Mouse (Mus musculus) heart, adult 18-20 months (tissue): Measurements from ENCODE around the gene Adamtsl5. TPM values are rescaled to one million over a fixed set of nuclear protein-coding genes. Genes with fewer than 3 reads are reported as not detected.
A peak's percentile ranks its signal among the peaks of the same experiment; 100 is the strongest.

Experiments used
- DNase-seq, 2 experiments: peaks; one replicate each; pipeline ENCODE4 v3.0.0; 2021 to 2022; ENCODE audit warnings: mixed read lengths in 1 of 2
- long read RNA-seq, 2 experiments: library from polyadenylated mRNA; stranded (forward); transcript quantifications; one replicate each; pipeline ENCODE4 v2.0.0; 2021
- total RNA-seq, 2 experiments: library from RNA; stranded (reverse); gene quantifications; 2 replicates each; pipeline ENCODE4 v1.2.3; 2021

Gene Adamtsl5
- total RNA-seq = 10 to 100 TPM; 75.6 to 80.1 TPM
- long read RNA-seq, experiment 1, transcript Adamtsl5-201 (13 exons, 1,957 nt) = major isoform, 18 of 74 reads
- long read RNA-seq, experiment 1, partial matches to known transcripts = 16 of 74 reads
- long read RNA-seq, experiment 1, other reads (novel, unspliced or antisense) = 36 of 74 reads
- long read RNA-seq, experiment 2, transcript Adamtsl5-201 (13 exons, 1,957 nt) = major isoform, 10 of 38 reads
- long read RNA-seq, experiment 2, partial matches to known transcripts = 9 of 38 reads
- long read RNA-seq, experiment 2, other reads (novel, unspliced or antisense) = 19 of 38 reads

DNA sequence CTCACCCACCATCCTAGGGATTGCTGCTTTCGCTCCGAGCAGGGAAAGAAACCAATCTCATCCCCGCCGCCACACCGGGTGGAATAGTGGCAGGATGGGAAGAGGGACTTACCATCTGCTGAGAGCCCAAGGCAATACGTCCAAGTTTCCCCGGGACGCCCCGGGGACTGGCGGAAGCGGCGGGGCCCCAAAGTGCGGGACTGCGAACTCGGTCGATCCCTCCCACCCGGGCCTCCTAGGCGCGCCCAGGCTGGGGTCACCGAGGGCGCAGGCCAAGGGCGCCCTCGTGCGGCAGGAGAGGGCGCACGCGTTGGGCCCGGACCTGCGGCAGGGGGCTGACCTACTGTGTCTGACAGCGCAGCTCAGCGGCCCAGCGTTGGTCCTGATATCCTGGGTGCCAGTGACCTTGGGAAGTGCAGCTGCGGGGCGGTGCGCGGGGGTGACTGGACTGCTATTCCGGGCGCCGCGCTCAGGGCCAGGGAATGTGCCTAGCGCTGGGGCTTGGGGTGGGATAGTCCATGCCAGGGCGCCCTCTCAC lies at the start of gene Adamtsl5:
Adamtsl5 (minus strand) TSS at position 169 of the 538 bp plus-strand sequence.
- DNase-seq = peak; percentile 82 to 87

DNA sequence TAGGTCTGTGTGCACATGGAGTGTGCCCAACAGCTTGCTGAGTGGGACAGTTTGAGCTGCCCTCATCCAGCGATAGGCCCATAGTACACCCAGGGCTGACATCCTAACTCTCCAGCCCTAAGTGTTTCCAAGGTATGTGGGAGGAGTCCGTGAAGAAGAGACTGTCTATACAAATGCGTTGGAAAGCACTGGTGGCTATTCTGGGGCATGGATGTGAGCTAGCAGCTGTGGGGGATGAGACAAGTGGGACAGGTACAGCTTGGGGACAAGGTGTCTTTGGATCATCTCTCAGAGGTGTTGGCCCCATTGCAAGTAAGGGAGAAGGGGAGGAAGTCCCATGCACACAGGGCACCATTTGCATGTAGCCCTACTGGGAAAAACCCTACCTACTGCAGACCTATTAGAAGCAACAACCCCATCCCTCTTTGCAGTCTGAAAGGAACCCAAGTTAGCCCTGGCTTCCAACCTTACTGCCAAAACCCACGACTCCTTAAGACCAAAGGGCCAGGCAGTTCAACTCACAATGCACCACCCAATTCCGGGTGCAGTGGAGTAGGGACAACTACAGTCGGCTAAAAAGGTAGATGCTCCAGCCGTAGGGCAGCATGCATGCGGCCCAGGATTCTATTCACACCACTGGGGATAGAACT lies 49.4 kb upstream of the Adamtsl5 start:
- no peak for DNase-seq

DNA sequence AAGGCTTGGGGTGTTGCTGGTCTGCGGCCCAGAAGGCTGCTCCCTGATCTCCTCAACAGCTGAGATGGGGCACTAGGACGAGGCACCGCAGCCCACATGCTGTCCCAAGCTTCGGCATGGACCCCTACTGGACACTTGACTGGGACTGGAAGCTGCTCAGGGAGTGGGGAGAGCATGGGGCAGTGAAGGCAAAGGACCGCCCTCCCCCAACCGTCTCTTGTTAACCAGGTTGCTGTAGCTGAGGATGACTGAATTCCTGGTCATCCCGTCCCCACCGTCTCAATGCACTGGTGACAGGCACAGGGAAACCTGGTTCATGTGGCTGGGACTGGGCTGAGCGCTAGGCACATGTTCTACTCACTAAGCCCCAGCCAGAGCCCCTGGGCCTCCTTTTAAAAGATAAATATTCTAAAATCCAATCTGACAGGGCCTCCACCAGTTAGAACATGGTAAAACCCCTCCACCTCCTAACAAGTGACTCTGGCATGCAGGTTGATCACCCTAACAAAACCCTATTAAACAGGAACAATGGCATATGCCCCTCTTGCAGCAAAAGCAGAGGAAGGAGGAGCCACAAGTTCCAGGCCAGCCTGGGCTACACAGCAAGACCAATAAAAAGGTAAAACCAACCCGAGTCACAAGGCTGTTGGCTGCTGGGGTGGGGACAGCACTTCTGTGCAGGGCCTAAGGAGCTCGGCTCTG lies 48.8 kb upstream of the Adamtsl5 start:
- DNase-seq = no peak

- no peak for DNase-seq
Measured at GRCm38 (mm10) chr10:80395025-80395627, 46.9 kb upstream of the Adamtsl5 start.

DNA sequence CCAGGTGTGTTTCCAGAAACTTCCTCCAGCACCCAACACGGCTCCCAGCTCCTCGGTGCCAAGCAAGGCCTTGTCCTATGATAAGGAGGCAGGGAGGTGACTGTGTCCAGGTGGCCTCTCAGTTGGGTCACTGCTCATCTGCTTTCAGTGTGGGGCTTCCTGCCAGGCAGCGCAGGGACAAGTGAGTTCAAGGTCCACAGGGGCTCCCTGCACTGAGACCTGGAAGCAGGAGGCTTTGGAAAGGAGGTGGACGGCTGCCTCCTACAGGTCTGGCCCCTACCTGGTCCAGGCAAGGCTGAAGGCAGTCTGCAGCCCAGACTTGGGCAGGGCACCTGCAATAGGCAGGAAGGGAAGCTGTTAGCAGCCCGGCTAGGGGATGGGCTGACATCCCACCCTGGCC lies 44.5 kb upstream of the Adamtsl5 start:
- no peak for DNase-seq

- DNase-seq = no peak
Measured at GRCm38 (mm10) chr10:80390697-80391096, 42.5 kb upstream of the Adamtsl5 start.

GRCm38 (mm10) chr10:80389185-80389708 lies 41.0 kb upstream of the Adamtsl5 start:
- no peak for DNase-seq

GRCm38 (mm10) chr10:80388731-80389130 lies 40.5 kb upstream of the Adamtsl5 start:
- DNase-seq = no peak

- peak; percentile 89 to 90 for DNase-seq
Measured at GRCm38 (mm10) chr10:80387522-80387959, 39.3 kb upstream of the Adamtsl5 start, which contains the start of gene Mex3d. Gene Mex3d (minus strand): TSS chr10:80387659.

GRCm38 (mm10) chr10:80386735-80387471 lies 38.7 kb upstream of the Adamtsl5 start:
- no peak for DNase-seq

- DNase-seq = no peak
Measured at GRCm38 (mm10) chr10:80385811-80386734, 37.9 kb upstream of the Adamtsl5 start.

DNA sequence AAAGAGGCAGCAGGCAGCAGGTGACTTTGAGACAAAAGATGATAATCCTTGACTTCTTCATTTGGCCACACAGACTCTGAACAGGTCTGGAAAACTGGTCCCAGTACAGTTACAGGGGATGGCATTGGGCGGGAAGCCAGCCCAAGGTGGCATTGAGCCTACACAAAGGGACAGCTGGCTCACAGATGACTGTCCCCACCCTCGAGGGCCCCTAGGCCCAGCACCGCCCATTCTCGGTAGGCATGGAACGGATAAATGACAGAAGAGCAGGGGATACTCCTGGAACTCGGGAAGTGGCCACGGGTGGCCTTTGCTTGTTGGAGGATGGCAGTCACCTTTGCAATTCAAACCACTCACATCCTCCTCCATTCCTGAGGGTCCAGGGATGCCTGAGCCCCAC lies 37.1 kb upstream of the Adamtsl5 start:
- DNase-seq = no peak

DNA sequence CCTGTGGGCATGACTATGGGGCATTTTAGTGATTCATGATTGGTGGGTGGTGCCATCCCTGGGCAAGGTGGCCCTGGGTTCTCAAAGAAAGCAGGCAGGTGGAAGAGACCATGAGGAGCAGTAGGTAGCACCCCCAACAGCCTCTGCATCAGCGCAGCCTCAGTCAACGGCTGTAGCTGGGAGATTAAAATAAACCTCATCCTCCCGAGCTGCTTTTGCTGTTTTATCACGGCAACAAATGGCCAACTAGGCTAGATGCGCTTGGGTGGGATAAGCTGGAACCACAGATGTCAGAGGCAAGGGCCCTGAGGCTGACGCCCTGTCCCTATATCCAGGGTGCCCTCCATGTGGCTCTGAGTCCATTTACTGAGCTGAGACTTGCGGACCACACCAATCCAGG lies 36.5 kb upstream of the Adamtsl5 start:
- DNase-seq = no peak

DNA sequence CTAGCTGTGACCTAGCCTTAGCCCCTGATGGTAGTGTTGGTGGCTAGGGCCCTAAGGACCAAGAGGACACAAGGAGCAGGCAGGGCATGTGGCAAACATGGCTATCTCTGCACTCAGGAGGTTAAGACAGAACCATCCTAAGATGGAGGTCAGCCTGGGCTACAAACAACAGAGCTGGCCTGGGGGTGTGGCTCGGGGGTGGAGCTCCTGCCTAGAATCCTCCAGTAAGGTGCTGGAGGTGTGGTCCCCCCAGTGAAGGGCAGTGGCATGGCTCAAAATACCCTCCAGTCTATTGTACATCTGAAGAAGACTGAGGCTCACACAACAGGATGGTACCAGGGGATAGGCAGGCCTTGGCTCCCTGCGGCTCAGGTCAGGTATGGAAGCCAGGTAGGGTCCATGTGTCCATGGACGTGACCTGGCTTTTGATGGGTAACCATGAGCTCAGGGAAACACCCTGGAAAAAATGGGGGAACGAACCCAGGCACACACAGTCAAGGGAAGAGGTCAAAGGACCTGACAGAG lies 36.0 kb upstream of the Adamtsl5 start:
- DNase-seq = no peak

- DNase-seq = no peak
Measured at GRCm38 (mm10) chr10:80383431-80383830, 35.2 kb upstream of the Adamtsl5 start.

- no peak for DNase-seq
Measured at GRCm38 (mm10) chr10:80382641-80383365, 34.6 kb upstream of the Adamtsl5 start.

- DNase-seq = no peak
Measured at GRCm38 (mm10) chr10:80377716-80378115, 29.5 kb upstream of the Adamtsl5 start.

- DNase-seq = peak; percentile 85 to 96
Measured at GRCm38 (mm10) chr10:80376160-80376559, 27.9 kb upstream of the Adamtsl5 start.

DNA sequence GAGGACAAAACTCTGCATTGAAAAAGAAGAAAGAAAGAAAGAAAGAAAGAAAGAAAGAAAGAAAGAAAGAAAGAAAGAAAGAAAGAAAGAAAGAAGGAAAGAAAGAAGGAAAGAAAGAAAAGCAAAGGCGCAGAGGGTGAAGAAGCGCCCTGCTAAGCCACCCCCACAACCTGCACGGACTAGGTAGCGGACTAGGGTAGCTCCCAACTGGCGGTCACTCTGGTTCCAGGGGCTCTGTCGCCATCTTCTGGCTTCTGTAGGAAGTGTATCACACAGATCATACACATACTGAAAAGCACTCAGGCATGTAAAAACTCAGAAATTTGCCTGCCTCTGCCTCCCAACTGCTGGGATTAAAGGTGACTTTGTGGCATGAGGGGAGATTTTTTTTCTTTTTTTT lies 25.9 kb upstream of the Adamtsl5 start:
- DNase-seq = peak; percentile 73 to 86
